Mouse (Mus musculus) heart, adult 8-10 months (tissue): ENCODE measurements around the gene Dock7. TPM values are rescaled to one million over a fixed set of nuclear protein-coding genes. Genes with fewer than 3 reads are reported as not detected.
A peak's percentile ranks its signal among the peaks of the same experiment; 100 is the strongest.

ENCODE experiments used
- DNase-seq: peaks from one replicate; pipeline ENCODE4 v3.0.0; 2022; ENCODE audit warnings: low spot score
- total RNA-seq, 4 experiments: library from RNA; stranded (reverse); gene quantifications; 2 replicates each; pipeline ENCODE4 v1.2.4; 2022

Dock7 gene
- total RNA-seq, 4 experiments from 2014 or later: 9.8 to 11.0 (median 10.7) TPM

DNA sequence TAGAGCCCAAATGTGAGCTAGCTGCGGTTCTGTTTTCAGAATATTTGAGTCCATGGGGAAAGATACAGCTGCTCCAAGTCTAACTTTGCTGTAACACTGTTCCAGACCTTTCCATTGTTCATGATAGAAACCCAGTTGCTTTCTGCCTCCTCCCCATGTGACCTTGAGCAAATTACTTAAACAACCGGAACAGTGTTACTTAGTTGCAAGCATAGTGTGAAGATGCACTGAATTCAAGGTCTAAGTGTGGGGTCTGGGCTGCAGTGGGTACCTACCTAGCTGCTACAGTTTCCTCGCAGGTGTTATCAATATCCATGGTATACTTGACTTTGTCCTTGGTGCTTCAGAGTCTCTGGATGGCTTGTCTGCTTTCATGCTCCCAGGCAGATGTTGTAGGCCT lies 1.3 kb upstream of the Dock7 start:
- no peak for DNase-seq

DNA sequence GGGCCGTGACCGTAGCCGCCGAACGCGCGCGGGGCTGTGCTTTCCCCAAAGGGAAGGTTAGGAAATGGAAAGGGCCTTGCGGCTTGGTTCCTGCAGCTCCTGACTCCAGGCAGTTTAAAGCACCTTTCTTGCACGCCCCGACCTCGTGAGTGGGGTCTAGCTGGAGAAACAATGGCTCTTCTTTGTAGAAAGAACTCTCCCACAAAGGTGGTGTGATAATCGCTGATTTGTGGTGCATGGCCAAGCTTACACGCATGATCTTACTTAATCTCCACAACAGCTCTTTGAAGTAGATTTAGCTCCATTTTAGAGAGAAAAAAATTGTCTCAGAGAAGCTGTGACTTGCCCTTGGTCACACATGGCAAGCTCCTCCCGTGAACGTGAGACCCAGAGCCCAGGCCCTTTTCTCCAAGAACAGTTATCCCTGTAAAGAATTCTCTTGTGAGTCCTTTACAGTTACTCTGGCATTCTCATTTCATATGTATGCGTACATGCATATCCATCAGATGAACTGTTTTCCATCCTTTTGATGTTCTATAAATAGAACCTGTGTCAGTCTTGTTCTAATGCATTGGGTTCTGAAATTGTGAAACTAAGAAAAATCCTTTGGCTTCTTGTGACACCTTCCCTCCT lies 524 bp upstream of the Dock7 start:
- DNase-seq: no peak

DNA sequence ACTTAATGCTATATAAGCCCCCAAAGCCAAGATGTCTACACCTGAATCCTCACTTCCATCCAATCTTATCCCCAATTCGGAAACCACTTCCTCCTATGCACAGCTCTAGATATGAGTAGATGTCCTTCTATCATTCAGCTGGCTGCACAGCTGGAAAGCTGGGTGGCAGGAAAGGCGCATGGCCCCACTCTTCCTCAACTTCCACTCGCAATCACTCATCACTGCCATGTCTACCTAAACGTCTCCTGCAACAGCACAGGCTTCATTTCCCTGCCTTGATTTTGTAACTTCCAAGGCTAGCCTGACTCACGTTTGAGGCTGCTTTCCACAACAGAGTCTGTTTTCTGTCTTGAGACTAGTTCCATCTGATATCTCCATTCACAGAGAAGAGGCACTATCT lies 1.7 kb downstream of the Dock7 start:
- DNase-seq: no peak

DNA sequence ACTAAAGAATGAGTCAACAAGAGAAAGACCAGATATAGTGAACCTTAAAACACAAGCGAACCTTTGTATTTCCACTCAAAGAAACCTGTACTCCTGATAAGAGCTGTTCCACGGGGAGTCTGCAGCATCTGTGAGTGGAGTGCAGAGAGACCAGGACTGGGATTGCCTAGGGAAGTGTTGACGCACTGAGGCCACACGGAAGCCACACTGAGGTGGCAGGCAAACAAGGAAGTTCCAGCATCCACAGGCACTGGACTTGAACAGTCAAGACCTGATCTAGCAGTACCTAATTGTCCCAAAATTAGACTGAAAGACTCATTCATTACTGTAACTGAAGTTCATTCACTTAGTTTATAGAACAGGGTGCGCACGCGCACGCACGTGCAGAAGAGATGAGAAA lies 4.9 kb downstream of the Dock7 start:
- no peak for DNase-seq

DNA sequence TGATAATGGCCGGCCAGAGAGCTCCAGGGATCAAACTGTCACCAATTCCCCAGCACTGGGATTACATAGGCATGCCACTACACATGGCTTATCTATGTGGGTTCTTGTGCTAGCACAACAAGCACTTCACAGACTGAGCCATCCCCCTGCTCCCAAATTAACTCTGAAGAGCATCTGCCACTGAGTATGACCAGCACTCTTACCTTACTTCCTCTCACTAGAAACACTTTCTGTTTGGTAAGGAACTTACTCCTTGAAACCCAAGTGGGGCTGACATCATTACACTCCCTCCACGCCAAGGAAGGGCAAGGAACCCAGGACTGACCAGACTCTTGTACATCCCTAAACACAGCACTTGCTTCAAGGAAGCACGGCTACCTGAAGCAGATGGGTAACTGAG lies 9.0 kb downstream of the Dock7 start:
- DNase-seq: no peak

DNA sequence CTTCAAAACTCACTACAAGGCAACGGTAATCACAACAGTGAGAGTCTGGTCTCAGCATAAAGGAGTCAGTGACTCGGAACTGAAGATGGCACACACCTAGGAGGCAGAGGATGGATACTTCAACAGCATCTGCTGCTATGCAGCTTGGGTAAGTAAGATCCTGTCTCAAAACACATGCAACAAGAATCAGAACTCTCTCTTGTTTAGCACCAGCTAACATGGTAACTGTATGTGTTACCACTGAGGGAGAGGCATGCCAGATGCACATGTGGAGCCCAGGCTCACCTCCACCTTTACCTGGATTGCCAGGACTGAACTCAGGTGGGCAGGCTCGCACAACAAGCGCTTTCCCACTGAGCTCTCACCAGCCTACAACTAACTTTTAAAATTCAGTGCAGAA lies 11.9 kb downstream of the Dock7 start:
- DNase-seq: no peak

DNA sequence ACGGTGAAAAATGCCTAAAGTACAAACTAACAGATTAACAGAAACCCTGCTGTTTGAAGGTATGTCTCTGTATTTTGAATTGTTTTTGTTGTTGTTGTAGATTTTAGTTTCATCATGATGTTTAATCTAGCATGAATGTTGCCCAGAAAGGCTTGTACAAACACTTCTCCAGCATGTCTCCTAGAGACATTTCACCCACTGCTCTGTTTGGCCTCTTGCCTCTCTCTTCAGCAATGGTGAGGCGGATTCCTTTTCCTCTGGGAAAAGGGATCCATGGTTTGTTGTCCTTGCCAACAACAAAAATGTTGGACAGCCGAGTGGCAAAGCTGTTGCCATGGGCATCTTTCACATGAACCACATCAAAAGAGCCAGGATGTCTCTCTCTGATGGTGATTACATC lies 17.9 kb downstream of the Dock7 start:
- DNase-seq: no peak

DNA sequence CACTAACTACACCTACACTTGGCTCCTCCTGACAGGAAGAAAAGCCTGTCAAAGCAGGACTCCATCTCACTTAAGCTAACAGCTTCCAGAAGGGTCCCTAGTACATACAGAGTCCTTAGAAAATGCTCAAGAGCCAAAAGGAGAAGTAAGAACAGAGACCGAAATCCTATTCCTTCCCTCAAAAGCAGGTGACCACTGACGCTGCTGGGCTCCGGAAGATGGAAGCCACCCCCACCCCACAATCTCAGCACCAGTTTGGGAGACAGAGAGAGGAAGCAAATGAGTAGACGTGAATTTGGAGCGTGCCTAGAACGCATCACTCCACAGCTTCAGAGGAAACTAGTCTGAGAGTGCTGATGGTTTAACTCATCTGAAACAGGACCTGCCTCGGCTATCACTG lies 20.0 kb downstream of the Dock7 start:
- DNase-seq: no peak

DNA sequence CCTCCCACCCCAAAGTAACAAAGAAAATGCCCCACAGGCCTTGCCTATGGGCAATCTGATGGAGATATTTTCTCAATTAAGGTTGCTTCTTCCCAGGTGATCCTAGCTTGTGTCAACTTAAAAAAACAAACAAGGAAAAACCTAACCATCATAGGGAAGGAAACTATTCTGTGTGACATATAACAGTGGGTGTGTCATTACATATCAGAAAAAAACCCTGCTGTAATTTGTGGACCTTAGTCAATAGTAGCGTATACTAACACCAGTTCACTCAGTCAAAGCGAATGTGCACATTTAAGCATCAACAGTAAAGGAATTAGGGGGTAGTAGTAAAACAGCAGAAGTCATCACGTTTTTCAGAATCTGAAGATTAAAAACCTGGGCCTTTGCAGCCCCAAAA lies 28.9 kb downstream of the Dock7 start:
- DNase-seq: no peak

DNA sequence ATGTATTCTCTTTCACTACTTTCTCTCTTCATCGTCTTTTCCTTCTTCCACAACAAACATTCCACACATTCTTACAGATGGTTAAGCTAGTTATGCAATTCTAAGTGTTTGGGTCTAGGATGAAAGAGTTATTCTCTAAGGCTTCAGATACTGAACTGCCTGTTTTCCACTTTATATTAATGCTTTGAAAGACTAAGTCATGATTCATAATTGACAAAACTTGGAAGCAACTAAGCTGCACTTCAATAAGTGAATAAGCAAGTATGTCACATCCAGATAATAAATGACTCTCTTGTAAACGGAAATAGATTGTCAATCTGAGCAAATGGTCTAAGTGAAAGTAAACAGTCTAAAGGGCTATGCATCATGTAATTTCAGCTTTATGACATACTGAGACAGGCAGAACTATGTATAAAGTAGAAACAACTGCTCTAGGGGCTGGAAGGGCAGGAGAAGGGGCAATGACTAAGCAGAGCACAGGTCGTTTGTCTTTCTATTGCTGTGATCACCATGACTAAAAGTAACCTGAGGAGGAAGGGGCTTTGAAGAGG lies 29.5 kb downstream of the Dock7 start:
- DNase-seq: no peak

DNA sequence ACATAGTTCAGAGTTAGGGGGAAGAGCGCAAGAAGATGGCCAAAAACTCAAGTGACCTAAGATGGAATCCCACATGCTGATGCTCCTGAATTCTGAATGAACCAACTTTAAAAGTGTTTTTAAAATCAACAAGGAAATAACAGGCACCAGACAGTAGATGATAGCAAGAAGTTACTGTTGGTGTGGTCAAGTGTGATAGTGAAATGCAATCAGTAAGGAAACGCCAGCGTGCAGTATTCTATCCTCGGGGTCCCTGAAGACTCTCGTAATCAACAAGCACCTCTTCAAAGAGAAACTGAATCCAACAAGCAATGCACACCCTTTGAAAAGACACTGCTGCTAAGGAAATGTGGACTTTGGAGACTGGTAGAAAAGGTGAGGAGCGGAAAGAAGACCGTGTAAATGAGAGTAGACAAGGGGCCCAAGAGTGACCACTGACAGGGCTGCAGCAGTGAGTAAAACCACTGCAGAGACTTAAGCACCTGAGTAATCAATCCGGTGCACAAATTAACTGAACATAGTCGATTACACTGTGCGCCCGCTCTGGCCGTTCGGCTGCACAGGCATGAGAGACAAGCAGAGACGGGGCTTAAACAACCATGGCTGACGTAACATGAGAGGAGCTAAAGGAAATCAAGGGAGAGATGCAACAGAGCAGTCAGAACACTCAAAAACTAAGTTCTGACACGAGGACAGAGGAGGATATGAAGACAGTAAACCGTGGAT lies 32.8 kb downstream of the Dock7 start:
- DNase-seq: no peak

DNA sequence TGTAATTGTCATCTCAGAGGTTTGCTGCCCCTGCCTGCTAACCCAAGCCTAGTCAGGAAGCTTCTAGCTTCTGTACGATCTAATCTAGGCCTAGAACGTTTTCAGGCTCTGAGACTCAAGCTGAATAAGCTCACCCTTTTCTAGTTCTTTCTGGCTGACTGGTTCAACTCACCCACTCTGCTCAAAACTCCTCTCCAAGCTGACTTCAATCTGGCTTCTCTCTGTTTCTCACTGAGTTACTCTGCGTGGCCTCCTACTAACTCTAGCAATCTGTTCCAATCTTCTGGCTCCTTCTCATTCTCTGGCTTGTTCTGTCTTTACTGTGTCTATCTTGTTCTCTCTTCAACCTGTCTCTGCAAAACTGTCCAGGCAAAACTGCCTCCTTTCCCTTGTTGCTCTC lies 36.9 kb downstream of the Dock7 start:
- no peak for DNase-seq

DNA sequence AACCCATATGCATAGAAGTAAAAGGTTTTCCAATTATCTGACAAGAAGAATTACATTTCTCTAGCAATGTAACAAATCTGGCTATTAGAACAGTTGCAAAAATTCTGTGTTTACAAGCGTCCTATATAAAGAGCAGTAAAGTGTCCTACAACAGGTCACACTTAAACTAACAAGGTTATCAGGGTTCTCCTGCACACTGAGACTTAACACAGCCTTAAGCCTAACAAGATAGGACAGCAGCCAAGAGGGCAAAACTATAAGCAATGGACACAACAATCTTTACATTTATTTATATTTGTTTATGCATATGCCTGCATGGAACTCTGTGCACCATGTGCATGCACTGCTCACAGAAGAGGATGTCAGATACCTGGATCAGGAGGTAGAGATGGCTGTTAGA lies 39.5 kb downstream of the Dock7 start:
- no peak for DNase-seq

DNA sequence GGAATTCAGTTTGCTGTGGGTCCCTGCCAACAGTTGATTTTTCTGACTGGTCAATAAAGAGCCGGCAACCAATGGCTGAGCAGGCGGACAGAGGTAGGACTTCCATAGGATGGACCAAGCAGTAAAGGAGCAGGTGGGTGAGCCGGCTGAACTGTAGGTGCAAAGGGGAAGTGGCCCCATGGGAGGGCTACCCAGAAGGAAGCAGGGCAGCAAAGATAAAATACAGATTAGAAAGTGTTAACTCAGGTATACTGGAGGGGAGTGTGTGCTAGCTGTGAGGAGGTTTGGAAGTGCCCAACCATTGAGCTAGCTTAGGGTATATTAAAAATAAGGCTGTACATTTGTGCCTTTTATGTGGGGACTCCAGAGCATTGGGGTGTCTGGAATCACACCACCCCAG lies 42.7 kb downstream of the Dock7 start:
- DNase-seq: no peak

DNA sequence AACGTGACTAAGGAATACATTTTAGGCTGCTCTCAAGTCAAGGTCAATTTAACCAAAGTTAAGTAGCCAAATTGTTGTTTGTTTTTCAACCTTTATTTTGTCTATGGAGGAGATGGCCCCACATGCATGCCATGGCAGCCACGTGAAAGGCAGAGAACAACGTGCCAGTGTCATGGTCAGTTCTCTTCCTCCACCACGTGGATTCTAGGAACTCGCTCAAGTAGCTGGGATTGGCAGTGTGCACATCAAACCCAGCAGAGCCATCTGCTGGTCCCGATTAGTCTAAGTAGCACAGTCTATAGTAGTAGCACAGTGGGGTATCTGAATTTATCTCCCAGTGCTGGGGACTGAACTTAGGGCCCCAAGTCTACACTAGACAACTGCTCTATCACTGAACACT lies 51.9 kb downstream of the Dock7 start:
- DNase-seq: no peak

DNA sequence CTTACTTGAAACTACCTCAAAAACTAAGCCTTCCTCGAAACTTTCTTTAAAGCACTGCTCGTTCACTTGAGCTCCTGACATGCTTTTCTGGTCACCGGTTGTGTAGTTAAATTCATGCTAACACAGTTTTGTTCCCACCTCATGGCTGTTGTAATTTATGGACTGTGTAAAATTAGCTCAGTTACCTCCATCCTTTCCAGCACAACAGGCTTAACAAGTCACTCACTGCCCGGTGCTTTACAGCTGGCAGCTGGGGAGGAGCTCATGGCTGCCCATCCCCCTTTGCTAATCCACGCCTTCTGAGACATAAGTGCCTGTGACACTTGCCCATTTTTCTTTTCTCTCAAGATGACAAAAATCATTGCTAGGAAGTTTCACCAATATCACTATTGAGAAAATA lies 56.2 kb downstream of the Dock7 start:
- DNase-seq: no peak

DNA sequence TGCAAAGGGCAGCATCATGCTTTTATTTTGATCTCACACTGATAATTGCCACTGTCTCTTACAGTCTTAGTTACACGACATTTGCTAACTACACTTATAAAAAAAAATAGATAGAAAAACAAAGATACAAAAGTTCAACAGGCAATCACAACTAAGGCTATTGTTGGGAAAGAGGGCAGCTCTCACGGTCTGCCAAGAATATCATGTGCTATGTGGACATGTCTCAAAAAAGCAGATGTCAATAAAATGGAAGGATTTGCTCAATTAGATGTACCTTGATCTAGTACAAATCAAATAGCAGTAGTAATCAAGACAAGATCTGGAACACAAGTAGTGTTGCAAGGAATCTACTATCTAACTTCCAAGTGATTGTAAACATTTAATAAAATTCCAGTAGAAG lies 72.1 kb downstream of the Dock7 start:
- DNase-seq: no peak

DNA sequence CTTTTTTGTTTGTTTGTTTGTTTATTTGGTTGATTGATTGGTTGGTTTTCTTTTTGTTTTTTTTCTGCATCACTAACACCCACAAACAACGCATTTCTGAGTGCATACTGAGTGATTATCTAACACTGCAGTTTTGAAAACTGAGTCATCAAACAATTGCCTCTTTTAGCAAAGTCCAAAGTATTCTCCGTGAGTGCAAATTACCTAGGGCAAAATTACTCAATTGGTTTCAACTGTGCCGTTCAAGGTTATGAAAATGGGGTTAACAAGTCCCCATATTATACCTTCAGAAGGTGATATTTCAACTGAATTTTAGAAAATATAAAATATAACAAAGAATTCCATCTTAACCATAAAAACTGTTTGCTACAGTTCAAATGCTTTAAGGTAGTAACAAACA lies 74.2 kb downstream of the Dock7 start:
- no peak for DNase-seq

DNA sequence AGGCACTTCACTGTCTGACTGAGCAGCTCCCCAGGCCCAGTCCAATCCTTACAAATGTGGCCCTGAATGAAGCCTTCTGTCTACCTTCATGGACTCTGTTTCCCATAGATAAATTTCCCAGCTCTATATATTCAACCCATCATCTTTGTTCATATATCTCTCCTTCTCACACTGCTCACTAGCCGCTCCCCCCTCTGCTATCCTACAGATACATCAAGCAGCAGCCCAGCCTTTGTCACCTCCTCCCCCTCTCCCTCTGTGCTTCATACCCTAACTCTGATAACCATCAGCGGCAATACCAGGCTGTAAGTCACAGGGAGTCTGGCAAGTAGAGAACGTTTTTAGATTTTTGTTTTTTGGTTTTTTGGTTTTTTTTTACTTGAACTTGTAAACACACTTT lies 75.9 kb downstream of the Dock7 start:
- no peak for DNase-seq

DNA sequence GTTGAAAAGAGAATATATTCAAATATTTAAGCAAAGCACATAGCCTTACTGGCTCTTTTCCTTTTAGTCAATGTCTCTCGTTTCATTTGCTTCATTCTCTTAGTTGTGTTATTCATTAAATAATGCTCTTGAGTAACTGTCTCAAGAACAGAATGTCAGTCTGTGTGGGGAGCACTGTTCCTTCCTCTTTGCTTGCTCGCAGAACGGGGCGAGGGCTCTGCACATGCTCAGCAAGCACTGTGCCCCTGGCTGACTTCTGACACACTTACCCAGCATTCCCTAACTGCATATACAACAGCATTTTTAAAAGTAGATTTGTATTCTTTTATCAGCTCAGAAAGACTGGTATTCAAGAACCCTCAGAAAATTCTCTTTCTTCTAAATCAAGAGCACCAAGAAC lies 87.8 kb downstream of the Dock7 start:
- DNase-seq: peak; percentile 13

DNA sequence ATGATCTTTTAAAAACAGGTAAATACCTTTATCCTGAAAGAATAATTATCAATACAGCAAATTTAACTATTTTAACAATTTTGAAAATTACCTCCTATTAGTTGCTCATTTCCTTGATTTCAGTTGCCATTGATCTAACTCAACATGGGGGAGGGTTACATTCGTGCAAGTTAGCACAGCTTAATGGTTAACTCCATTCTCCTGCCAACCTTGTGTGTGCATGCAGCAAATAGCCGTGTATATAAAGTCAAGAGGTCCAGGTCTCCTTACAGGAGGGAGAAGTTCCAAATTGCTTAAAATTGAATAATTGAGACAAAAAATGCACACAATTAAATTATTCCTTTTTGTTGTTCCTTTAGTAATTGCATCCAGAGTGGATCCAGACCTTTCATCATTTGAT lies 90.0 kb downstream of the Dock7 start, which contains the start of gene Angptl3:
Angptl3 (plus strand) TSS at position 269 of the 400 bp plus-strand sequence.
- DNase-seq: no peak

DNA sequence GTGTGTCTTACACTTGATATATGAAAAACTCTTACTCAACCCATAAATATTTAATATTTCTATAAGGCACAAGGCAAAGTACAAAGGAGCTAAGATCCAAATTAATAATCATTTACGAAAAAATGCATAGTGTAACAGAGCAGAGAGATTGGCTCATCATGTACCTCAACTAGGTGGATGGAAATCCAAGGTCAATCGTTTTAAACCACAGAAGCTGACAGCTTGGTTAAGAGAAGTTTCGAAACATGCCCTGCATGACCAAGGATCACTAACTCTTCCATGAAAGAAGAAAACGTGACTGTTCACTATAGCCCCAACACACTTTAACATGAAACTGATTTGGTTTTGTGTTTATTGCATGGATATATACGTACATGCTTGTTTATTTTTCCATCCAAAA lies 92.3 kb downstream of the Dock7 start:
- DNase-seq: no peak

DNA sequence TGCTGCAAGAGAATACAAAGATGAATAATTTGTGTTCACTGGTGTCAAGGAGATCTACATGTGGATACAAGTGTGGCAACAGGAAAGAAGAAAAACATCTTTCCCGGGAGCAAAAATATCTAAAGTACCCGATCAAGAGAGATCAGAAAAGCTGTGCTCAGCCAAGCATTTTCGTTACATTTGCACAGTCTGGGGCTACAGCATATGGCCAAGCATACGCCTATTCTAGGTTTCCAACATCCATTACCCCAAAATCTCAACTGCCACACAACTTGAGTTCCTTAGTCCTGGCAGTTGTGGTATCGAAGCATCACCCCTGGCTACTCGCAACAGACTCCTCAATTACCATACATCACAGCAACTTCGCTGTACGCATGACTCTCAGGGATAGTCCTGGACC lies 98.5 kb downstream of the Dock7 start:
- no peak for DNase-seq
